12 mouse cellular contexts compared by ENCODE assay signal in the genomic region with DNA sequence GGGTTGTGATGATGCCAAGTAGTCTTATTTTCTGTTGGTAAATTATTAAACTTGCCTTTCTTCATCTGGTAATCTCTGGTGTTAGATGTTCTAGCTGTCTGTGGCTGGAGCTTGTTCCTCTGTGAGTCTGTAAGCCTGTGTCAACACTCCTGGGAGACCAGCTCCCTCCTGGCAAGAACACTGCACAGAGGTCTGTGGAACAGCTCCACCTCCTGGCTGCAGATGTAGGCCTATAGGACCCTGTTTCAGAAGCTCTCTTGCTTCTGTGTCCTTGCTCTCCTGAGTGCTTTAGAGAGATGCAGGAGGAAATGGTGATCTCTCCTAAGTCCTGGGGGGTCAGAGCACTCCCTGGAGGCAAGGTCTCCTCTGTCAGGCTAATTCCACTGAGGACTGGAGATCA.
DNase-seq lines count a peak whose midpoint lies in the region; TF ChIP-seq lines count a peak whose summit lies in the region.
"Had no signal": no experiment of that assay in that cellular context is flagged by ENCODE, and none has a peak within 500 bp of the region (broad histone marks: within the 10 kb centered on the region; RNA-seq: fewer than 3 reads in every experiment).

No protein-coding gene starts in this region.

- DNase-seq in gastrocnemius, postnatal 10 days, result peak; percentile 6
- DNase-seq in gastrocnemius, postnatal 14 days, result no peak
- DNase-seq in lung, postnatal 10 days, result peak; percentile 2
- DNase-seq in lung, adult 2 months, result no peak
- peak; percentile 38 for DNase-seq in brain, embryonic 14.5 days (ENCODE audit: low read depth)
- DNase-seq in left cerebral cortex, postnatal 4 days, result peak; percentile 35
- DNase-seq in thymus, adult 18-20 months, result no peak
- DNase-seq in lung, postnatal 36 days, result no peak
- DNase-seq: cerebellum, postnatal 36 days; thymus, adult 2 months had no signal

- intact Hi-C loops in gastrocnemius, postnatal 14 days (cut with DNase I; ENCODE audit: low total_unique reads), result no loop called here
- intact Hi-C loops in left cerebral cortex, postnatal 4 days (cut with DNase I), result no loop called here

- no peaks in the 10 kb centered on the region for H3K4me1 ChIP-seq in lung, adult 2 months (ENCODE audit: control insufficient read depth, insufficient read depth, low read length)
- H3K4me1 ChIP-seq: liver, embryonic 15.5 days had no signal

- TF ChIP-seq CTCF in lung, adult 2 months (IDR thresholded peaks at IDR 0.05; ENCODE audit: insufficient read depth, low read length), result no peak
- TF ChIP-seq CTCF in brain, embryonic 14.5 days (IDR thresholded peaks at IDR 0.05; ENCODE audit: borderline replicate concordance, extremely low read depth, insufficient read depth, insufficient read length), result peak; percentile 44; the same call in 1 of the 2 replicates

- no peak overlapping the region for H3K4me3 ChIP-seq in lung, adult 2 months (replicated peaks; ENCODE audit: extremely low read depth, low read depth, low read length)
- H3K4me3 ChIP-seq: liver, embryonic 15.5 days; myocyte had no signal

- TF ChIP-seq POLR2A in lung, adult 2 months (IDR thresholded peaks at IDR 0.05; ENCODE audit: borderline replicate concordance, extremely low read depth, low read depth, low read length), result no peak
- TF ChIP-seq POLR2A in brain, embryonic 14.5 days (IDR thresholded peaks at IDR 0.05; ENCODE audit: borderline replicate concordance, extremely low read depth, insufficient read depth, insufficient read length, poor library complexity, severe bottlenecking), result no peak

Comparison
In these comparisons a context has a peak if more than half of its experiments do, and no peak if none do; other contexts are left out.
1. DNase-seq: peak in gastrocnemius, postnatal 10 days (single experiment), lung, postnatal 10 days (single experiment), brain, embryonic 14.5 days (single experiment) and left cerebral cortex, postnatal 4 days (single experiment); none in gastrocnemius, postnatal 14 days (single experiment), lung, adult 2 months (single experiment), thymus, adult 18-20 months (0 of 2) and lung, postnatal 36 days (single experiment).